Mouse (Mus musculus) urinary bladder, adult 2 months (tissue): ENCODE data around the gene Hspb11. TPM values are rescaled to one million over a fixed set of nuclear protein-coding genes. Genes with fewer than 3 reads are reported as not detected.

Experiments used
- DNase-seq: peaks from one replicate; pipeline ENCODE4 v3.0.0; 2022; ENCODE audit warnings: low spot score
- polyA plus RNA-seq: library from polyadenylated mRNA; depleted of rRNA; stranded (reverse); fragments of >200 nt; gene quantifications from 2 replicates; pipeline ENCODE4 v1.2.3, GENCODE M21; 2012; rRNA removed

The Hspb11 gene
- 22.0 and 22.7 TPM in 2 replicates for polyA plus RNA-seq

DNA sequence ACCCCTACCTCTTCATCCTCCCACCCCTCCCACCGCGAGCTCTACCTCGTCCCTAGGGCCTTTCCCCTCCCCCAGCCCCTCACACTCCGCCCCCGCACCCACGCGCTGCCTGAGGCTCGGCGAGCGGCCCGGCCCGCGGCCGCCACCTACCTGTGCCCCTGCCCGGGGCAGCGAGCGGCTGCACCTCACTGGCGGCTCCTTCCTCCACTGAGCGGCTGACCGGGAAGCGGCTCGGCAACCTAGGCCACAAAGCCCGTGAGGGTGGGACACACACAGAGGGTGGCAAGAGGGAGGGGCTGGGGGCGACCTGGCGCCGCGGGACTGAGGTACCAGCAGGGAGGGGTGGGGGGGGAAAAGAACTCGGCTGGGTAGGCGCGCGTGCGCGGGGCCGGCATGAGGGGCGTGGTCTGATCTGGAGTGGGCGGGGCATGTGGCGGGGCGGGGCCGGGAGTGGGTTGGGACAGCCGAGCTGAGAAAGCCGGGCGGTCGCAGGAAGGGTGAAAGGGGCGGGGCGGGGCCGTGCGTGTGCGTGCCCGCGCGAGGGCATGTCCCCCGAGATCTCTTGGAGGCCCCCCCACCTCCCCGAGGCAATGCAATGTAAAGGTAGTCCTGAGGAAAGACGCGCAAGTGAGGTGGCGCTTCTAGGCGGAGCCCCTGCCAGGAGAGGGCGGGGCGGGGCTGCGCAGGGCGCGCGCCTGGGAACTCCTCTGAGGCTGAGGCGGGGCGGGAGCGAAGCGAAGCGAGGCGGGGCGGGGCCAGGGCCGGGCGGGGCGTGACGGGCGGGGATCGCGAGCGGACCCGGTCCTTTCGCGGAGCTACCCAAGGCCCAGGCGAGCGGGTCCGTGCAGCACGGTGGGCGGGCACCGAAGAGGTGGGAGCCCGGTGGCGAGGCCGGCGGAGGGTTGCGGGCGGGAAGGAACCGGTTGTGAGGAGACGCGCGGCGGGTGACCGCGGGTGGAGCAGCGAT is at the start of gene Hspb11, which contains the start of gene Lrrc42:
Hspb11 (plus strand) TSS at position 469 of the 967 bp plus-strand sequence.
Lrrc42 (minus strand) TSS at position 408 of the 967 bp plus-strand sequence.
- DNase-seq, result peak; percentile 86

DNA sequence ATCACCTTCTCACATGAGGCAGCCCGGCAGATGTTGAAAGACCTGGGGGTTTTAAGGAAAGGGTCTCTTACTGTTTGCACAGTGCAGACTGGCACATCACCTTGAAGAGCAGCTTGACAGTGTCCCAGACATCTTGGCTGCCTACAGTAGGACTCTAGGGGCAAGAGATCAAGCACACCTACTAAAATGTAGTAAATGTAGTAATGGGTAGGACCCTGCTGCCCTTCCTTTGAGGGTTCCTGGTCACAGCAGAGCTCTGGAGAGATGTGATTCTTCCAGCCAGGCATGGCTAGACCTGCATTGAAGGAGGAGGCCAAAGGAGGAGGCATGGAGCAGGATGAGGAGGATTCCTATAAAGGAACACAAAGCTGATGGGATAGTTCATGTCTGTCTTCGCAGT is 46.4 kb upstream of the Hspb11 start:
- no peak for DNase-seq

DNA sequence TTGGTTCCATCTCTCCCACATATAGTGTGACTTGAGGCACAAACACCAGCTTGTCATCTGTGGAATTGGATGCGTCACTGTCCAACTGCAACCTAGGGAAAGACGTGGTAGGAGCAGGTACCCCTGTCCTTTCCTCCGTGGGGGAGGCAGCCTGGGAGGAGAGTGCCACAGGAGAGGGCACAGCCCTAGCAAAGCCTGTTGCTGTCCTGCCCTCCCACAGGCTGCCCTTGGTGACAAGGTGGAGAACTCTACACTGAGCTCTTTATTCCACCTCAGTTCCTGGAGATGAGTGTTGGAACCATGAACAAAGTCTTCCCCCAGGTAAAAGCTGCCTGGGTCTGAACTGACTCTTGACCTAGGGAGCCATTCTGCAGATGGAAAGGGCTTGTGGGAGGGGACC is 44.5 kb upstream of the Hspb11 start, which contains the start of gene Ldlrad1:
Ldlrad1 (plus strand) TSS at position 301 of the 400 bp plus-strand sequence.
- no peak for DNase-seq

DNA sequence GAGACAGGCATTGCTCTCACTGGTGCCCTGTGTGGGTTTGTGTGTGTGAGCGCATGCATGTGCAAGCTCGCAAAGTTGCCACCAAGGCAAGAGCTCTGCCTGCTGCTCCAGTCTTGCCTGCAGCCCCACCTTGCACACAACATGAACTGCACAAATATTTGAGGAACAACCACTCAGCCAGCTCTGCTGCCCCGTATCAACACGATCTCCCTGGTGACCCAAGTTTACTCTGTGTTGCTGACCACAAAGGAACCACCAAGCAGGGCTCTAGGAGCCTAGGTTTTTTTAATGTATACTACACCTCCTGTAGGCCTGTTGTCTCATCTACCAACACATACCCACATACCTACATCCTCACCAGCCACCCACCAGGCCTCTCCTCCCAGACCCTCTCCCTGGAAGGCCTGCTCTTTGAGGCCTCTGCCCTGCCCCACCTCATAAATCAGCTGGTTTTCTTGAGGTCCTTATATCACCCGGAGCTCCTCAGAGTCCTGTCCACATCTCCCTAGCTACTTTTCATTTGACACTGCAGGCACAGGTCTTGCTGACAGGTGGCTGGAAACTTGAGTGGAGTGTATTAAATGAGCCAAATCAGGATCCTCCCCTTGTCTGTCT is 42.8 kb upstream of the Hspb11 start:
- no peak for DNase-seq

DNA sequence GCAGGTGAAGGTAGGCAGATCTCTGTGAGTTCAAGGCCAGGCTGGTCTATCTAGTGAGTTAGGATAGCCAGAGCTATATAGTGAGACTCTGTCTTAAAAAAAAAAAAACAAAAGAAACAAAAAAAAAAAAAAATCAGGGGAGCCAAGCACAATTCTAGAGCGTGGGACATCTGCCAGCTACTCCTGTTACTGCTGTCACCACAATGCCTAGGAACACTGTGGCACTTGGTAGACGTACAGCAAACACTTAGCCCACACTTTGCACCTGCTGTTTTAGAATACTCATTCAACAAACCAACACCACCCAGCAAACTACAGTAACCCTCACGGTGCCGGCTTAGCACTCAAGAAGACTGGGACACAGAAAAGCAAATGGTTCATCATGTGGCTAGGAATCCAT is 41.9 kb upstream of the Hspb11 start:
- no peak for DNase-seq

DNA sequence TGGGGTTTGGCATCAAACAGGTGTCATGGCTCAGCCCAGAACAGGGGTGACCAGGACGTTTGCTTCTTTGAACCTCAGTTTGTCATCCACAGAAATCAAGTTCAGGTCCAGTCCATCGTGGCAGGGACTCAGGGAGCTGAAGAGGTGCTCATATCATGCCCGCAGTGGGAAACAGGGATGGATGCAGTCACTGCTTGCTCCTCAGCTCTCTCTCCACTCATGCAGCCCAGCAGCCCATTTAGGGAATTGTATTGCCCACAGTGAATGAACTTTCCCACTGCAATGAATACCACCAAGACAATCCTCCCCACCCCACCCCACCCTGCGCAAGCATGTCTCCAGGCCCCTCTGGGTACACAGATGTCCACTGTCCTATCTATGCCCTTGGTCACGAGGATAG is 41.5 kb upstream of the Hspb11 start:
- no peak for DNase-seq

DNA sequence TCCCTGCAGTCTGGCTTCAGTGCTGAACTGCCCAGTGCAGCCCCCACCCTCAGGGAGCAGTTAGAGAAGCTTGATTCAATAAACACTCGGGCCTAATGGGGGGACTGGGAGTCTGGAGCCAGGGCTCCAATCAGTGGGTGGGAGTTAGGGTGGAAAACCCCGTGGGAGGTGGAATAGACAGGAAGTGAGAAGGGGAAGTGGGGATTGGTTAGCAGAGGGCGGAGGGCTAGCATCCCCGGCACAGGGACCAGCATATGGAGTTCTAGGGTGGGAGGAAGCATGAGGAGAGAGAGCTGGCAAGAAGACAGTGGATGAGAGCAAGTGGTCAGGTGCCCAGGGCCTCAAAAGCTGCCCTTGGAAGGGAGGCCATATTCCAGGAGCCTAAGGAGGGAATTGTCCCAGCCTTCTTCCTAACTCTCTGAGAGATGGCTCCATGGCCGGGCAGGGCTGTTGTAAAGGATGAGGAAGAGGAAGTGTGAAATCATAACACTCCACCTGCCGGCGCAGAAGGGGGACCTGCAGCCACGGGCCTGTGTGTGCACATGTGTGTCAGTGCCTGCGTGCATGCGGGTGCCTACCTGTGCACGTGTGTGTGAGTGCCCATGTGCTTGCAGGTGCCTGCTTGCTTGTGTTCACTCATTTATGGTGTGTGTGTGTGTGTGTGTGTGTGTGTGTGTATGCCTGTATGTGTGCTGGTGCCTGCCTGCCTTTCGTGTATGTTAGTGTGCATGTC is 39.9 kb upstream of the Hspb11 start:
- no peak for DNase-seq

DNA sequence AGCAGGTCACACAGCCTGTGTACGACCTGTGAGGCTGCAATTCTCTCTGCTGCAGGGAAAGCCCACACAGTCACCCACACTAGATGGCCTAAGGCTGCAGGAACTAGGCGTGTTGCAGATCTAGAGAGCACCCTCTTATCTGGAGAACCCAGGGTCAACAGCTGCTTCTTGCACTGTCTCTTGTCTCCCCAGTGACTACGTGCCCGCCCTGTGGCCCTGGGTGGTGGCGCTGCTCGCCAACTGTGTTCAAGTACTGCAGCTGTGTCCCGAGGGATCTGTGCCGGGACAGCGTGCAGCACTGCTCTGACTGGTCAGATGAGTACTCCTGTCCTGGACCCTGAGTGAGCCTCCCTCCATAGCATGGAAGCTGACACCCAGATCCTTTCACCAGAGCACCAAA is 35.8 kb upstream of the Hspb11 start:
- no peak for DNase-seq

DNA sequence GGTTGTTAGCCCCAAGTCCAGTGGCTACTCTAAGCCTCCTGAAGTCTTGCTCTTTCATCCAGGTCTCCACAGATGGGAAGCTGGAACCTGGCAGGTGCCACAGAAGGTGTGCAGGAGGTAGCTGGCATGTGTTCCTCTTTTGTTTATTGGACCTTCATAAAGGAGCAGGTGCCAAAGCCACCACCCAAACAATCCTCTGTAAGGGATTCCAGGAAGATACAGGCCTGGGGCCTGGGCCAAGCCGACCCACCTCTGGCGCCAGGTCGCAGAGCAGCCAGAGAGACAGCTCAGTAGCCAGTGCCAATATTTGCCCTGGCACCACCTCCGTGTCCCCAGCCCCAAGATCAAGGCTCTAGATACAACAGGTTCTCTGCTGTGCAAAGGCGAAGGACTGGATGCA is 31.9 kb upstream of the Hspb11 start:
- DNase-seq, result no peak

DNA sequence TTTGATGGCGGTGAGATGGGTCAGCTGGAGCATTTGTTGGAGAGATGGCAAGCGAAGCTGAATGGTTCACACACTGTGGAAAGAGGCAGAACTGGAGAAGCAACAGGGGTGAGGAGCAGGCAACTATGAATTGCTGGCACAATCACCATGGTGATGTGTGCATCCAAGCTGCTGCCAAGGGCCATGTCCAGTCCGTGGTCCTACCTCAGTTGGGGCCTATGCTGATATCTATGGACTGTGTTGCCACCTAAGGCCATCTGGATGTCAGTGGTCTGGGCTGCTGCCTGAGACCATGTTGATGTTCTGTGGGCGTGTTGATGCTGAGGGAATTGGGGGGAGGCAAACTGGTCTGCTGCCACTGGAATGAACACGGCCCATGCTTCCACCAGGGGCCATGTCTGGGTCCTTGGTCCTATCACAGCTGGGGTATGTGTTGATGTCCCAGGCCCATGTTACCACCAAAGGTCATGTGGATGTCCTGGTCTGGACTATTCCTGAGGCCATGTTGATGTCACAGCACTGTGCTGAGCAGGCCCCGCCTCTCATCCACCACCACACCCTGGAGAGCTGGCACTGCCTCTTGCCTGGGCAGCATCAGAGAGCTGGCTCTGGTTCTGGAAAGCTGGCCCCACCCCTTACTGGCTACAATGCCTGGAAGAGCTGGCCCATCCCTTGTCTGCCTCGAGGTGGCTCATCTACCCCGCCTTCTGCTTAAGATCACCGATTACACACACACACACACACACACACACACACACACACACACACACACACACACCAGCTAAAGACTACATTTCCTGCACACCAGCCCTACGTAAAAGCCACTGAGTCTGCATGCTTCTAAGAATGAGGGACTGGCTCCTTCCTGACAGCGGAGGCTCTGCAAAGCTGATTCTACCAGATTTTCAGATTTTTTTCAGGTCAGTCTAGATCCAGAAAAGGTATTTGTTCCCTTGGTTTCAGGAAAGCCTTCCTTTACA is 29.9 kb upstream of the Hspb11 start:
- no peak for DNase-seq

DNA sequence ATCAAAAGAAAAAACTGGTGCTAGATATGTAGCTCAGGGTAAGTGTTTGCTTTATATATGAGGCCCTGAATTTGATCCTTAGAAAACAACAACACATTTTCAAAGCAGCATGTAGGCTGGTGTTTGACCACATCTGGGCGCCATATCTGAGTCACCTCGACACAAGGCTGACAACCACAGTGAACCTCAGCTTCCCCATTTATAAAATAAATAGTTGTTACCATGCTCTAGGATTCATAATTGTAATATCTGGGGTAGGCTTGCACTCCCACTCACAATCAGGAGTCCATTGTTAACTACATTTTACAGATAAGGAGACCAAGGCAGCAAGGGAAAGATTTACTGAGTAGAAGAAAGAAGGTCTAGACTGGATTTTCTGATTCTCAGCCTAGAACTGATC is 27.1 kb upstream of the Hspb11 start:
- no peak for DNase-seq

DNA sequence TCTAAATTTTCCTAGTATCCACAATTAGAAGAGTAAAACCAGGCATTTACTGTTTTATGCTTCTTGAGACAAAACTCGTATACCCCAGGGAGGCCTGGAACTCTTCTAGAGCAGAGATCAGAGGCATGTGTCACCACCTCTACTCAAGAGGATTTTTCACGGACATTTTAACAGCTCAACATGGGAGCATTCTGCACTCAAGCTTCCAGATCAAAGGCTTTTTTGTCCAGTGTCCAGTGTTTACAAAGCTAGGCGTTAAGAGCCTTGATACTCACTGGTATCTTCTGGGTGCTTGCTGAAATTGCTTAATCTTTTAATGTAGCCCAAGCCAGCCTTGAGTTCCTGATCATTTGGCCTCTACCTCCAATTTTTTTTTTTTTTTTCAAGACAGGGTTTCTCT is 21.2 kb upstream of the Hspb11 start:
- DNase-seq, result no peak

DNA sequence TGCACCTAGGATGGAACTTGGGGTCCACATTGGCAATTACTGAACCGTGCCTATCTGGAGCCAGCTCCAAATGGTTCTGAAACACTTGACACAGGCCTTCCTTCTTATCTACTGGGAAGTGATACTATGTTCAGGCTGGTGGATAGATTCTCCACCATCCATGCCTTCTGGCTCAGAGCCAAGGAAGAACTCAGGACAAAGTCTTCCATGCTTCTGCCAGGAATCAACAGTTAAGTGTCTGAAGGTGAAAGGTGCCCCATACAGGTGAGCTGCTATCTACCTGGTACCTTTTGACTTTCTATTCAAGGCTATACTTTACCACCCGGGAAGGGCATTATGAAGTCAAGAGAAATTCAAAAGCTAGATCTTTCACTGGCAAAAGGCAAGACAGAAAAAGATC is 15.1 kb upstream of the Hspb11 start:
- DNase-seq, result no peak

DNA sequence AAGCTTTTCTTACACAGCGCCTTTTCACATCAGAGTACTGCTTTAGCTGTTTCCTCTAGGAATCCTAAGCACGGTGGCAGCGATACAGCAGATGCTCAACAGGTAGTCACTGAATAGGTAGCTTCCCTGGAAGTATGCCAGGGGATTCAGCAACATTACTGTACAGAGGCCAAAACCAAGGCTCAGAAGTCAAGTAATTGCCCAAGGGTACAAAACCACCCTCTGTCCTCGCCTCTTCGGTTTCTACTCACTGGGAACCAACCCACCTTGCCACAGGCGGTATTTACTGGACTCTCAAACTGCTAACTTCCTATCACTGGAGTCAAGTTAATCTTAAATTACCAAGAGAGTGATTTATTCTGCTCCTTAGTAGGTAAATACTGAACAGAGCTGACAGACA is 13.2 kb upstream of the Hspb11 start:
- DNase-seq, result no peak

DNA sequence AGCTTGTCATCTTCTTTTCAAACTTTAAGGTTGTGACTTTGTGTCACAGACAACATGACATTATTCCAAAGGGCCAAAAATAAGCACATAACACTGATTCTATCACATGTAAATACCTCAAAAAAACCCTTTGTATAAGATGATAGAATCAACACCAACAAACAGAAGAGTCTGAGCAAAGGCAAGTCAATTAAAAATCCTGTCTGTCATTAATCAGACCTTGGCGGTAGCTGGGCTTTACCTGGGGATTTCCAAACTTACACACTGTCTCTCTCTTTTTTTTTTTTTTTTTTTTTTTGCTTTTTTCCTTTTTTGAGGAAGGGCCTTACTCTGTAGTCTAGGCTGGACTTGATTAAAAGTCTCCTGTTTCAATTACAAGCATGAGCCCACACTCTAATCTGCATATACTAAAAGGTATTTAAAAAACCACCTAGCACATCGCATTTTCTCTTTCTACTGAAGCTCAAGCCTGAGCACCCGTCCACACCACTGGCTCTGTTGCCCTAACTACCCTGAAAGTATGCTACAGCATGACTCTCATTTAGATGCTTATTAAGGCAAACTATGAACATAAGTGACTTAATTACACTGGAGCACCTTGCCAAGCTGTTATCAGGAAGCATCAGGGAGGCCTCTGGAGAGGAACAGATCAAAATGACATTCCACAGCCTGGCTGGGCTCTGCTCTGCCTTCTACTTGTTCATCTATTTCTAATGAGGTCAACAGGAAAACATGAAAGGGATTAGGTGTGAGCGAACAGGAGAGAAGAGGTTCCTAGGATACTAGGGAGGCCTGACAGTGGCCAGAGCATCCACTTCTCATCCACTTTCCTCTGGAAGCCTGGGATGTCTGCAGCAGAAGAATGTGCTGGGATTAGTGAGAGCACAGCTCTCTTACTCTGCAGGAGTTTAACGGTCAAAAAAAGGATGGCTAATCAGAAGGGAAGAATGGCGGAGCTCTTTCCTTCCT is 9.7 kb upstream of the Hspb11 start:
- no peak for DNase-seq

DNA sequence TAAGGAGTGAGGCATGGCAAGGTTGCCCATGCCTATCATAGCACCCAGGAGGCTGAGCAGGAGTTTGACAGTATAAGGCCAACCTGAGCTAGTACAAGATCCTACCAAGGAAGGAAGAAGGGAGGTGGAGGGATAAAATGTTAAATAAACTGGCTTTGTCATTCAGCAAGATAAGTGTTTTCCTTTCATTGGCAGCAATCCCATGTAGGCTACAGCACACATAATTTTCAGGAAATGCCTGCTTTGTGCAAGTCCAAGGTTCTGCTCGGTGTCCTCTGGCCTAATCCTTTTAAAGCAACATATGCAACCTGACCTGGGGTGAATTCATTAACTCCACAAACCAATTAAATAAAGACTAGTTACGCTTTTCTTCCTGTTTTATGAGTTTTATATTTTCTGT is 8.0 kb upstream of the Hspb11 start:
- no peak for DNase-seq

DNA sequence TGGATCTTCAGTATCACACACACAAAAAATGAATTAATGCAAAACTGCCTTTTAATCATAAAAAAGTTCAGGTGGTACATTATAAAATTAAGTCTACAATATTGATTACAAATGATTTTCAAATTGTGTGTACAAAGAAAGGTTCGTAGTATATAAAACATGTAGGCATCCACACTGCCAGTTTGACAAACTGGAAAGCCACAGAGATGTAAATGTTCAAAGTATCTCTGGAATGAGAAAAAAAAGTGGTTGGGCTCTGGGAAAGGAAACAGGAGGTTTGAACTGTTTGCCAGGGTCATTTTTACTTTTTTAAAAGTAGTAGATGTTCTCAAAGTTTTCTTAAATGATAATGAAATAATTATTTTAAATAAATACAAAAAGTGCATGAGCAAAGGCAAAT is 7.4 kb upstream of the Hspb11 start:
- DNase-seq, result no peak

DNA sequence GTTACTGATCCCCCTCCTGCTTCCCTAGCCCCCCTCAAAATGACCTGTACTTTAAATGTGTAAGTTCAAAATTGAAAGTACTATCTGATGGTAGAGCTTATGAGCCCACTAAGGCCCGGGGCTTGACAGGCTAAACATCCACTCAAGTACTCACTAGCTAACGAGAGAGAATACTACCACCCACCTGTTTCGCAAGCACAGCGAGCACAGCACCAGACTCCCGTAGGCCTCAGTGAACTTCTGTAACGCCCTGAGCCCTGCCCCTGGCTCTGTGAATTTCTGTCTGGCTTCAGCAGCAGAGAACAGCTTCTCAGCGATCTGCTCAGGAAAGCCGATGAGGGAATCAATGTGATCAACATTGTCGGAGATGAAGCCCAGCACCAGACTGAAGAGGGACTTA is 6.3 kb upstream of the Hspb11 start:
- DNase-seq, result no peak

DNA sequence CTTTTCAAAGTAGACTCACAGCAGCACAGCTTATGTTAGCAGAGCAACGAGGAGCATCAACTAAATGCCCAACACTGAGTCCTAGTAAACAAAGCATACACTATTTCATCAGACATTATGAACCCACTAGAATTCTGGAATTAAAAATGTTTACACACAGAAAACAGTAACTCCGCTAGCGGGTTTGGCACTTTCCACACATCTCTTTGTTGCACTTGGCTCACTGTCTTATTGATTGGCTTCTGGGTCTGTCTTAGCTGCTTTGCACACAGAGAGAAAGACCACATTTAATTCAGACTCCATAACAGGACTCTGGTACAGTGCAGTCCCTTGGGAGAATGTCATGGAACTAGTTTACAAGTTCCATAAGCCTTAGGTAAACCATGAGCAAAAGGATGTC is 5.3 kb upstream of the Hspb11 start:
- no peak for DNase-seq

DNA sequence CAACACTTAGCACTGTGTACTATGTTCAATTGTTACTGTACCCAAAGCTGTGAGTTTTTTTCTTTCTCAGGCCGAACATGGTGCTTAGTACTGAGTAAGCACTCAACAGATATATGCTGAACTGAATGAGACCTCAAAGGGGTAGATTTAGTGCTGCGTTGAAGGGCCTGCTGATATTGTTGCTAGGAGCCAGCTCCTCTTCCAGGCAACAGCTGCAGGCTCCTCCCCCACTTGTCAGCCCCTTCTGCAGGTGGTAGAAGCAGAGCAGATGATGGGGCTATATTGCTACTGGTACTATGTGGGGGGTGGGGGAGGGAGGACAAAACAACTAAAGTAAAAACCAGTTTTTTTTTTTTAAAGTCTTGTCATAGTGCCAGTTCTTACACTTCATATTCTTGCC is 3.9 kb upstream of the Hspb11 start:
- no peak for DNase-seq
